Mouse (Mus musculus) MEL (cell line): ENCODE results near the gene Dusp15. TPM values are rescaled to one million over a fixed set of nuclear protein-coding genes. Genes with fewer than 3 reads are reported as not detected.

Source experiments
- DNase-seq: peaks from one replicate; pipeline ENCODE4 v3.0.0; 2011; ENCODE audit warnings: low read depth, low spot score
- H3K27ac ChIP-seq: 2 replicates; pipeline ENCODE4 v1.5.1; 2012; ENCODE audit warnings: low read depth, mild to moderate bottlenecking, control low read depth, low read length, moderate library complexity; ENCODE audit not compliant: control insufficient read depth
- H3K27me3 ChIP-seq, 2 experiments: fragments of 150-350 bp in 1 of 2; sonication (generic) in 1 of 2; 2 replicates each; pipeline ENCODE4 v1.6.1; 2012; ENCODE audit warnings: low read length in 2 of 2, mild to moderate bottlenecking in 2 of 2, improper control_type of control experiment in 1 of 2, moderate library complexity in 1 of 2; ENCODE audit not compliant: insufficient read depth in 2 of 2, control insufficient read depth in 1 of 2
- H3K36me3 ChIP-seq, 2 experiments: 2 replicates each; pipeline ENCODE4 v1.6.1; 2012 to 2014; ENCODE audit warnings: low read length in 2 of 2, improper control_type of control experiment in 1 of 2, inconsistent platforms in 1 of 2, mild to moderate bottlenecking in 1 of 2; ENCODE audit not compliant: insufficient read depth in 2 of 2, control insufficient read depth in 1 of 2
- H3K4me1 ChIP-seq, 2 experiments: fragments of 150-350 bp in 1 of 2; sonication (generic) in 1 of 2; 2 replicates each; pipeline ENCODE4 v1.6.1; 2012; ENCODE audit warnings: low read length in 2 of 2, improper control_type of control experiment in 1 of 2, mild to moderate bottlenecking in 1 of 2; ENCODE audit not compliant: insufficient read depth in 2 of 2, control insufficient read depth in 1 of 2
- H3K4me3 ChIP-seq, 2 experiments: fragments of 150-350 bp in 1 of 2; sonication (generic) in 1 of 2; 2 replicates each; pipeline ENCODE4 v1.5.1; 2012; ENCODE audit warnings: low read depth in 2 of 2, low read length in 2 of 2, mild to moderate bottlenecking in 2 of 2, moderate library complexity in 2 of 2, control low read depth in 1 of 2, improper control_type of control experiment in 1 of 2; ENCODE audit not compliant: control insufficient read depth in 1 of 2, insufficient read depth in 1 of 2
- H3K79me2 ChIP-seq: 2 replicates; pipeline ENCODE4 v1.6.1; 2012; ENCODE audit warnings: mild to moderate bottlenecking, low read length, moderate library complexity; ENCODE audit not compliant: control insufficient read depth, poor library complexity, insufficient read depth
- H3K9ac ChIP-seq: 2 replicates; pipeline ENCODE4 v1.6.1; 2012; ENCODE audit warnings: low read depth, mild to moderate bottlenecking, control low read depth, low read length, moderate library complexity; ENCODE audit not compliant: control insufficient read depth, poor library complexity, severe bottlenecking
- H3K9me3 ChIP-seq: fragments of 150-350 bp; sonication (generic); replicated peaks from 2 replicates; pipeline ENCODE4 v1.6.1; 2012; ENCODE audit warnings: mild to moderate bottlenecking, low read length, improper control_type of control experiment, moderate library complexity; ENCODE audit not compliant: insufficient read depth
- CHD2 ChIP-seq: IDR thresholded peaks from 2 replicates; pipeline ENCODE4 v1.6.1; 2011; ENCODE audit warnings: low read length, improper control_type of control experiment
- CTCF ChIP-seq, 3 experiments: IDR thresholded peaks in 2 of 3; conservative IDR thresholded peaks in 1 of 3; 2 replicates each; pipeline ENCODE4 v1.5.1; 2011 to 2012; ENCODE audit warnings: low read length in 3 of 3, low read depth in 2 of 3, mild to moderate bottlenecking in 2 of 3, improper control_type of control experiment in 1 of 3, inconsistent platforms in 1 of 3, mixed read lengths in 1 of 3, moderate library complexity in 1 of 3; ENCODE audit not compliant: control insufficient read depth in 1 of 3, insufficient read depth in 1 of 3, poor library complexity in 1 of 3, severe bottlenecking in 1 of 3
- E2F4 ChIP-seq: IDR thresholded peaks from 2 replicates; pipeline ENCODE4 v1.6.1; 2011; ENCODE audit warnings: low read depth, low read length, improper control_type of control experiment, borderline replicate concordance
- ELF1 ChIP-seq: IDR thresholded peaks from 2 replicates; pipeline ENCODE4 v1.6.1; 2014; ENCODE audit warnings: low read depth, mild to moderate bottlenecking, inconsistent platforms, low read length, improper control_type of control experiment, moderate library complexity
- EP300 ChIP-seq, 2 experiments: IDR thresholded peaks; 2 replicates each; pipeline ENCODE4 v1.6.1; 2011; ENCODE audit warnings: improper control_type of control experiment in 2 of 2, low read length in 2 of 2, low read depth in 1 of 2, mild to moderate bottlenecking in 1 of 2
- GABPA ChIP-seq: IDR thresholded peaks from 2 replicates; pipeline ENCODE4 v1.6.1; 2012; ENCODE audit warnings: low read depth, mild to moderate bottlenecking, inconsistent platforms, low read length, improper control_type of control experiment, moderate library complexity
- GATA1 ChIP-seq: IDR thresholded peaks from 2 replicates; pipeline ENCODE4 v1.6.1; 2011; ENCODE audit warnings: low read depth, low read length, improper control_type of control experiment
- HCFC1 ChIP-seq: IDR thresholded peaks from 2 replicates; pipeline ENCODE4 v1.6.1; 2012; ENCODE audit warnings: low read depth, mild to moderate bottlenecking, inconsistent platforms, low read length, improper control_type of control experiment, moderate library complexity
- MAFK ChIP-seq: IDR thresholded peaks from 2 replicates; pipeline ENCODE4 v1.6.1; 2011; ENCODE audit warnings: low read depth, mild to moderate bottlenecking, low read length, improper control_type of control experiment, borderline replicate concordance
- MAX ChIP-seq: IDR thresholded peaks from 2 replicates; pipeline ENCODE4 v1.6.1; 2011; ENCODE audit warnings: low read length, improper control_type of control experiment
- MAZ ChIP-seq: IDR thresholded peaks from 2 replicates; pipeline ENCODE4 v1.6.1; 2012; ENCODE audit warnings: low read depth, mild to moderate bottlenecking, inconsistent platforms, low read length, improper control_type of control experiment
- MEF2A ChIP-seq: IDR thresholded peaks from 2 replicates; pipeline ENCODE4 v1.6.1; 2014; ENCODE audit warnings: low read depth, mild to moderate bottlenecking, inconsistent platforms, low read length, improper control_type of control experiment; ENCODE audit not compliant: poor library complexity, insufficient replicate concordance, severe bottlenecking; ENCODE audit errors: extremely low read depth
- MXI1 ChIP-seq: IDR thresholded peaks from 2 replicates; pipeline ENCODE4 v1.6.1; 2011; ENCODE audit warnings: mild to moderate bottlenecking, low read depth, low read length, improper control_type of control experiment
- MYB ChIP-seq: IDR thresholded peaks from 2 replicates; pipeline ENCODE4 v1.6.1; 2011; ENCODE audit warnings: mild to moderate bottlenecking, low read depth, low read length, improper control_type of control experiment
- NRF1 ChIP-seq: IDR thresholded peaks from 2 replicates; pipeline ENCODE4 v1.6.1; 2014; ENCODE audit warnings: low read depth, mild to moderate bottlenecking, inconsistent platforms, low read length, improper control_type of control experiment, moderate library complexity; ENCODE audit not compliant: poor library complexity, insufficient read depth, severe bottlenecking
- POLR2A ChIP-seq, 2 experiments: IDR thresholded peaks; 2 replicates each; pipeline ENCODE4 v1.6.1; 2011 to 2012; ENCODE audit warnings: low read length in 2 of 2, mild to moderate bottlenecking in 2 of 2, control low read depth in 1 of 2, improper control_type of control experiment in 1 of 2, low read depth in 1 of 2, moderate library complexity in 1 of 2; ENCODE audit not compliant: control insufficient read depth in 1 of 2, insufficient read depth in 1 of 2, poor library complexity in 1 of 2
- POLR2AphosphoS2 ChIP-seq: IDR thresholded peaks from 2 replicates; pipeline ENCODE4 v1.6.1; 2011; ENCODE audit warnings: low read length, improper control_type of control experiment
- POLR2AphosphoS5 ChIP-seq: IDR thresholded peaks from 2 replicates; pipeline ENCODE4 v1.6.1; 2012; ENCODE audit warnings: low read depth, borderline replicate concordance, mild to moderate bottlenecking, inconsistent platforms, low read length, moderate library complexity, mixed read lengths
- TAL1 ChIP-seq: IDR thresholded peaks from 2 replicates; pipeline ENCODE4 v1.6.1; 2012; ENCODE audit warnings: mild to moderate bottlenecking, inconsistent platforms, low read length, moderate library complexity, mixed read lengths
- TBP ChIP-seq: IDR thresholded peaks from 2 replicates; pipeline ENCODE4 v1.8.0; 2011; ENCODE audit warnings: low read depth, low read length, improper control_type of control experiment
- TCF12 ChIP-seq: IDR thresholded peaks from 2 replicates; pipeline ENCODE4 v1.6.1; 2014; ENCODE audit warnings: low read depth, mild to moderate bottlenecking, inconsistent platforms, low read length, improper control_type of control experiment, moderate library complexity
- USF1 ChIP-seq: IDR thresholded peaks from 2 replicates; pipeline ENCODE4 v1.6.1; 2014; ENCODE audit warnings: low read depth, mild to moderate bottlenecking, inconsistent platforms, low read length, improper control_type of control experiment, moderate library complexity
- USF2 ChIP-seq, 2 experiments: IDR thresholded peaks; 2 replicates each; pipeline ENCODE4 v1.6.1; 2011 to 2012; ENCODE audit warnings: improper control_type of control experiment in 2 of 2, low read length in 2 of 2, borderline replicate concordance in 1 of 2, inconsistent platforms in 1 of 2, low read depth in 1 of 2, mild to moderate bottlenecking in 1 of 2; ENCODE audit not compliant: insufficient read depth in 1 of 2
- ZKSCAN1 ChIP-seq: IDR thresholded peaks from 2 replicates; pipeline ENCODE4 v1.6.1; 2012; ENCODE audit warnings: low read depth, mild to moderate bottlenecking, inconsistent platforms, low read length, improper control_type of control experiment, moderate library complexity
- polyA plus RNA-seq, 2 experiments: library from polyadenylated mRNA; stranded (reverse) in 1 of 2; unstranded in 1 of 2; fragments of >175 nt in 1 of 2; fragments of >200 nt in 1 of 2; gene quantifications; 2 replicates each; pipeline versions ENCODE4 v1.2.1 to v1.2.4; 2012; ENCODE audit warnings: low replicate concordance in 2 of 2, low read depth in 1 of 2; ENCODE audit not compliant: insufficient read length in 2 of 2, insufficient read depth in 1 of 2, missing spikeins in 1 of 2
- total RNA-seq: library from RNA; depleted of rRNA; stranded (reverse); fragments of 300-350 nt; gene quantifications from 2 replicates; pipeline ENCODE4 v1.2.3, GENCODE M21; 2012

Gene Dusp15
- total and polyA plus RNA-seq, 3 experiments: not detected

GRCm38 (mm10) chr2:152926896-152927295 is 24.6 kb downstream of the Dusp15 start:
- no peaks in the 10 kb centered on the region for H3K4me1 ChIP-seq
- TF ChIP-seq USF1: no peak
- no peak for TF ChIP-seq E2F4
- TF ChIP-seq MAFK: no peak
- TF ChIP-seq POLR2AphosphoS2: no peak
- TF ChIP-seq TBP: no peak
- TF ChIP-seq MAZ: no peak
- no peak for TF ChIP-seq MEF2A
- TF ChIP-seq POLR2AphosphoS5: no peak
- no peak for TF ChIP-seq CHD2
- no peak for TF ChIP-seq HCFC1
- no peak for TF ChIP-seq NRF1
- no peak for TF ChIP-seq GABPA
- no peak for TF ChIP-seq USF2 (IDR thresholded peaks at IDR 0.05; ENCODE audit: borderline replicate concordance in 1 of 2, insufficient read depth in 1 of 2, low read depth in 1 of 2, low read length in 2 of 2)
- no peak for TF ChIP-seq ELF1
- no peak for TF ChIP-seq TAL1
- no peaks in the 10 kb centered on the region for H3K9me3 ChIP-seq
- H3K9ac ChIP-seq: no peak overlapping the region
- no peak overlapping the region for H3K4me3 ChIP-seq
- no peaks in the 10 kb centered on the region for H3K36me3 ChIP-seq
- no peak overlapping the region for H3K27ac ChIP-seq
- no peaks in the 10 kb centered on the region for H3K27me3 ChIP-seq
- no peaks in the 10 kb centered on the region for H3K79me2 ChIP-seq
- DNase-seq: no peak

GRCm38 (mm10) chr2:152925189-152925872 is 26.2 kb downstream of the Dusp15 start:
- no peak for TF ChIP-seq MAX
- no peak for TF ChIP-seq GATA1
- no peak for TF ChIP-seq MAZ
- no peak for TF ChIP-seq ZKSCAN1
- no peak for TF ChIP-seq E2F4
- TF ChIP-seq TAL1: no peak
- TF ChIP-seq HCFC1: no peak
- no peak for TF ChIP-seq POLR2AphosphoS5
- TF ChIP-seq USF2 (IDR thresholded peaks at IDR 0.05; ENCODE audit: borderline replicate concordance in 1 of 2, insufficient read depth in 1 of 2, low read depth in 1 of 2, low read length in 2 of 2): no peak
- TF ChIP-seq MYB: no peak
- TF ChIP-seq MXI1: no peak
- no peak for TF ChIP-seq CTCF (IDR thresholded peaks at IDR 0.05 in 2 of 3, conservative IDR thresholded peaks at IDR 0.05 in 1 of 3; ENCODE audit: control insufficient read depth in 1 of 3, insufficient read depth in 1 of 3, low read depth in 2 of 3, low read length in 3 of 3, poor library complexity in 1 of 3, severe bottlenecking in 1 of 3)
- TF ChIP-seq USF1: no peak
- TF ChIP-seq POLR2A (IDR thresholded peaks at IDR 0.05; ENCODE audit: control insufficient read depth in 1 of 2, insufficient read depth in 1 of 2, low read depth in 1 of 2, low read length in 2 of 2, poor library complexity in 1 of 2): no peak
- TF ChIP-seq EP300 (IDR thresholded peaks at IDR 0.05; ENCODE audit: low read depth in 1 of 2, low read length in 2 of 2): no peak
- no peak for TF ChIP-seq TCF12
- TF ChIP-seq ELF1: no peak
- Histone ChIP-seq H3K9me3 (no peaks in the 10 kb centered on the region), H3K4me1 (no peaks in the 10 kb centered on the region), H3K27ac (no peak overlapping the region), H3K9ac (no peak overlapping the region), H3K36me3 (no peaks in the 10 kb centered on the region), H3K79me2 (no peaks in the 10 kb centered on the region), H3K27me3 (no peaks in the 10 kb centered on the region), H3K4me3 (no peak overlapping the region)
- no peak for DNase-seq
